Mouse (Mus musculus) intestine, embryonic 16.5 days (tissue): ENCODE results near the gene Hdgfl2. TPM values are rescaled to one million over a fixed set of nuclear protein-coding genes. Genes with fewer than 3 reads are reported as not detected.
A peak's percentile ranks its signal among the peaks of the same experiment; 100 is the strongest.

Experiments used
- ATAC-seq: fragments of 200-750 bp; cut with Nextera tagmentation; 2 replicates; pipeline ENCODE4 v1.8.0; 2017; ENCODE audit warnings: moderate TSS enrichment, moderate library complexity
- H3K27ac ChIP-seq: fragments of 300-500 bp; sonication (generic); 2 replicates; pipeline ENCODE4 v1.5.1; 2014; ENCODE audit warnings: mild to moderate bottlenecking, low read length
- H3K27me3 ChIP-seq: fragments of 300-500 bp; sonication (generic); replicated peaks from 2 replicates; pipeline ENCODE4 v1.6.1; 2014; ENCODE audit warnings: low read length, control low read depth, mixed read lengths; ENCODE audit not compliant: control insufficient read depth, insufficient read depth
- H3K36me3 ChIP-seq: fragments of 300-500 bp; sonication (generic); 2 replicates; pipeline ENCODE4 v1.6.1; 2014; ENCODE audit warnings: low read length, control low read depth; ENCODE audit not compliant: control insufficient read depth, insufficient read depth
- H3K4me1 ChIP-seq: fragments of 300-500 bp; sonication (generic); 2 replicates; pipeline ENCODE4 v1.6.1; 2014; ENCODE audit warnings: low read length, control low read depth, mixed read lengths; ENCODE audit not compliant: control insufficient read depth, insufficient read depth
- H3K4me2 ChIP-seq: fragments of 300-500 bp; sonication (generic); 2 replicates; pipeline ENCODE4 v1.6.1; 2014; ENCODE audit warnings: low read depth, low read length, control low read depth
- H3K4me3 ChIP-seq: fragments of 300-500 bp; sonication (generic); 2 replicates; pipeline ENCODE4 v1.5.1; 2014; ENCODE audit warnings: mild to moderate bottlenecking, low read length
- H3K9ac ChIP-seq: fragments of 300-500 bp; sonication (generic); 2 replicates; pipeline ENCODE4 v1.6.1; 2014; ENCODE audit warnings: low read depth, low read length
- H3K9me3 ChIP-seq: fragments of 300-500 bp; sonication (generic); 2 replicates; pipeline ENCODE4 v1.6.1; 2016; ENCODE audit warnings: low read length, control low read depth; ENCODE audit not compliant: control insufficient read depth
- WGBS: fragments of 180-500 bp; shearing (Covaris S2); extraction: QIAGEN DNeasy Blood & Tissue Kit; methylation state at CpG from one replicate; pipeline ENCODE4 v1.1.7; 2014; 5-methylcytosine and 5-hydroxymethylcytosine counted together
- polyA plus RNA-seq: library from polyadenylated mRNA; unstranded; fragments of >200 nt; fragmentation: Nextera tagmentation; extraction: Ambion mirVana; gene quantifications from 2 replicates; pipeline ENCODE4 v1.2.1, GENCODE M21; 2015

Hdgfl2 gene
- polyA plus RNA-seq = 69.3 and 75.0 TPM in 2 replicates

DNA sequence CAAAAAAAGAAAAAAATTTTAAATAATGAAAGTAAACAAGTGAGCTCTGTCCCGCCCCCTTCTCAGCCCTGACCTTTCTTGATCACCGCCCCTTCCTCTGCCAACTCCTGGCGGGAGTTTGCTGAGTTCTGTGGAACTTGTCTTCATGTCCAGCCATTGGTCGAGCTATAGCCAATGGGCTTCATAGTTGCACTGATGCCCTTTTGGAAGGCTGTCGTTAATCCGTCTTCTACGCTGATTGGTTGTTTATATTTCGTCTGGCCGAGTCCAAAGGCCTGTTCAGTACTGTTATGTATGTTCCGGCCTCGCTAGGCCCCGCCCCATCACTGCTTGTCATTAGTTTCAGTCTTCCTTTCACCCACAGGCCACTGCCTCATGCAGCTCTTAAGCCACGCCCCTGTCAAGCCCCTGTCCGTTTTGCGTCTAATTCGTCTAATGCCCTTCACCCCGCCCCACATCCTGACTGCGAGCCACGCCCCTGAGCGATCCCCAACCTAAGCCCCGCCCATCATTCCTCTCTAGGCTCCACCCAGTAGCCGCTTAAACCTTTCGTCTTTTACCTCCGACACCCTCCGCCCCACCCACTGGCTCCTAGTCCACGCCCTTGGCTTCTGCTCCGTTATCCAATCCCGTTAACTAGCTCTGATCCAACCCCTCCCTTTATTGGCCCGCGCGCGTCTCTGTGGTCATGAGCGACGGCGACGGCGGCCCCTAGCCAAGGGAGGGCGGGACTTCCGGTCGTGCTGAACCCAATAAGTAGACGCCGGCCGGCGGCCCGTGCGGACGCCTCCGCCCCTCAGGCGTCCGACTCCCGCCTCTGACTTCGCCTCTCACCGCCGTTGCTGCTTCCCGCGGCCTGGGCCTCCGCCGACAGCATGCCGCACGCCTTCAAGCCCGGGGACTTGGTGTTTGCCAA lies at the start of gene Hdgfl2:
Gene Hdgfl2 (plus strand): TSS at position 755 of the 916 bp plus-strand sequence.
- Histone ChIP-seq H3K4me3 (peak within 1 kb of the TSS; percentile 94), H3K36me3 (no peaks in the 10 kb centered on the region; the same call in 1 of the 2 replicates), H3K4me2 (peak within 1 kb of the TSS; percentile 96), H3K27me3 (no peaks in the 10 kb centered on the region), H3K9me3 (no peaks in the 10 kb centered on the region), H3K9ac (peak within 1 kb of the TSS; percentile 87), H3K4me1 (peaks cover 20% of the 10 kb centered on the region), H3K27ac (peak within 1 kb of the TSS; percentile 73)
- ATAC-seq = peak; percentile 95
- under 1% methylated on average over 57 of the region's 61 CpGs for WGBS

DNA sequence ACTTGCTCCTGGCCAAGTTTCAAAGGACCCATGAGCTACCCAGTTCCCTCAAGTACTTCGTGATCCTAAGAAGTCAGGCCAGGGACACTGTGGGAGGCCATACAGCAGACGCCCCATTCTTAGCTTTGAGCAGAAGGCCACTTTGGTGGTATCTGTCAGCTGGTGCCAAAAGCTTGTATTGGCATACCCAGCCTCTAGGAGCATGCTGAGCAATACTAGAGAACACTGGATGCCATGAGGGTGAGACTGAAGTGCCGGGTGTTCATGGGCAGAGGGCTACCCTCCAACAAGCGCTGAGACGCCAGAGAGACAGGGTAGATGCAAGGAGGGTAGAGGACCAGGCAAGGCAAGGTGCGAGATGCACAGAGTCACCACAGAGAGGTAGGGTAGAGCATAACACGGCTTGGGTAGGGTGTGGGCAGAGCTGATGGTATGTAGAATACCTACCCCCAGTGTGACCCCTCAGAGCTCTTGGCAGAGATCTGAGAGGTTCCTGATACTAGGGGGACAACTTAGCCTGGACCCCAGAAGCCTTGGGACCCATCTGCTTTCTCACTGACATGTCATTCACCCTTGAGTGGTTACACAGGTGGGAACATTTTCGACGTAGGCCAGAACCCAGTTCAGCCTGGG lies 49.1 kb upstream of the Hdgfl2 start:
- 89% methylated on average over 9 of the region's 9 CpGs for WGBS
- H3K27ac ChIP-seq = no peak overlapping the region

DNA sequence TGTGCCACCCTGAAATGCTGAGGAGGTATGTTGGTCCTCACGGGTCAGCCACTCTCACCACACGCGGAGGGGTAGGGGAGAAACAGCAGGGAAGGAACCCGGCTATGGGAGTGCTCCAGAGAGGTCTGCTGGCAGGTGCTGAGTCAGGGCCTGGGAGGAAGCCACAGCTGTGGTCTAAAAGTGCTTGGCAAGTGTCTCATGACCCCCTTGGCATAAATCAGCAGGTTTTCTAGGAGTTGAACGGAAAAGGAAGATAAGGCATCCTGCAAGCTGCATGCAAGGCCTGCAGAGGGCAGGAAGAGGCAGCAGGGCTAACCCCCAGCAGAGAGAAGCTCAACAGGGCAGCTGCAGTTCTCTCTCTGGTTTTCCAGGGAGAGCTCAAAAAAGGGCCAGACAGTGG lies 48.5 kb upstream of the Hdgfl2 start:
- H3K27me3 ChIP-seq = no peaks in the 10 kb centered on the region
- H3K4me3 ChIP-seq = no peak overlapping the region
- no peak for ATAC-seq
- peaks cover 35% of the 10 kb centered on the region for H3K4me1 ChIP-seq
- H3K36me3 ChIP-seq = peaks cover 4% of the 10 kb centered on the region; the same call in 1 of the 2 replicates
- H3K9ac ChIP-seq = no peak overlapping the region
- no peaks in the 10 kb centered on the region for H3K9me3 ChIP-seq
- H3K27ac ChIP-seq = no peak overlapping the region
- no peak overlapping the region for H3K4me2 ChIP-seq
- 60% methylated on average over 5 of the region's 5 CpGs for WGBS

More for the DNA sequence above, 49.1 kb upstream of the Hdgfl2 start:
- H3K9me3 ChIP-seq = no peaks in the 10 kb centered on the region
- H3K4me1 ChIP-seq = peaks cover 34% of the 10 kb centered on the region
- peaks cover 4% of the 10 kb centered on the region; the same call in 1 of the 2 replicates for H3K36me3 ChIP-seq
- no peak for ATAC-seq
- H3K4me3 ChIP-seq = no peak overlapping the region
- no peaks in the 10 kb centered on the region for H3K27me3 ChIP-seq
- H3K4me2 ChIP-seq = no peak overlapping the region
- no peak overlapping the region for H3K9ac ChIP-seq

DNA sequence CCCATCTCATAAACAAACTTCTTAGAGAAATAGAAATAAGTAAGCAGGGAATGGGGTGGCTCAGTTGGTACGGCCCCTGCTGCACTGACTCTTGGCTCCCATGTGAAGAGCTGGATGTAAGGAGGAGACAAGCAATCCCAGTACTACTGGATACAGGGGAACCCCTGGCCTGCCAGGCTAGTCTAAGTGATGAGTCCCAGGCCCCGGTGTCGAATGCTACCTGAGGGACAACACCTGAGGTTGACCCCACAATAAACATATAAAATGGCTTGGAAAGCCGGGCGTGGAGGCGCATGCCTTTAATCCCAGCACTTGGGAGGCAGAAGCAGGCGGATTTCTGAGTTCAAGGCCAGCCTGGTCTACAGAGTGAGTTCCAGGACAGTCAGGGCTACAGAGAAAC lies 48.0 kb upstream of the Hdgfl2 start:
- Histone ChIP-seq H3K27me3 (no peaks in the 10 kb centered on the region), H3K9me3 (no peaks in the 10 kb centered on the region), H3K4me1 (peaks cover 35% of the 10 kb centered on the region), H3K27ac (no peak overlapping the region), H3K9ac (no peak overlapping the region), H3K36me3 (peaks cover 4% of the 10 kb centered on the region; the same call in 1 of the 2 replicates), H3K4me2 (no peak overlapping the region), H3K4me3 (no peak overlapping the region)
- 86% methylated on average over 7 of the region's 7 CpGs for WGBS
- no peak for ATAC-seq

DNA sequence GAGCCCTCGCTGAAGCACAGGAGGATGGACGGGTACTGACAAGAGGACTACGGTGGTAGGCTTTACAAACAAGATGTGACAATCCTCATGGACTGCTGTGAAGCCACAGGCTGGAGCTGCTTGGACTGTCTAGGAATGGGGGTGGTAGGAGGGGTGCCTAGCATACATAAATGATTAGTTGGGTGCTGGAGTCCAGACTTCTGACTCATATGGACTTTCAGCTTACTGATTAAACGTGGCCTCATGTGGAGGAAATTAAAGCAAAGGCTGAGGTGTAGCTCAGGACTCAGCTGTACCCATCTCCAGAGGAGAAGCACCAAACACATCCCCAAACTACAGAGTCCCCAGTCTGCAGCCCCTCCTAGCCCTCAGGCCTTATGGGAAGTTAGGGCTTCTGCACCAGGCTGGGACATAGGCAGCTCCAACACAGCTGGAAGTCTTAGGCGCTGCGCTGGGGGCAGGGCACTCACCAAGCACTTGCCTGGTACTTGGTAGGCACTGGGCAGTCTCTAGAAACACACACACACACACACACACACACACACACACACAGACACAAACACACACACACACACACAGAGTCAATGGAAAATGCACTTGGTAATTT lies 47.2 kb upstream of the Hdgfl2 start:
- Histone ChIP-seq H3K27me3 (no peaks in the 10 kb centered on the region), H3K4me3 (no peak overlapping the region), H3K27ac (peak overlapping the region; percentile 81), H3K9ac (0 out of 2 replicates have a peak overlapping the region, but pooled peaks have one; percentile 34), H3K4me2 (peak overlapping the region; percentile 23; the same call in 1 of the 2 replicates), H3K4me1 (peaks cover 35% of the 10 kb centered on the region), H3K36me3 (peaks cover 4% of the 10 kb centered on the region; the same call in 1 of the 2 replicates), H3K9me3 (no peaks in the 10 kb centered on the region)
- peak; percentile 60 for ATAC-seq
- 65% methylated on average over 6 of the region's 6 CpGs for WGBS

DNA sequence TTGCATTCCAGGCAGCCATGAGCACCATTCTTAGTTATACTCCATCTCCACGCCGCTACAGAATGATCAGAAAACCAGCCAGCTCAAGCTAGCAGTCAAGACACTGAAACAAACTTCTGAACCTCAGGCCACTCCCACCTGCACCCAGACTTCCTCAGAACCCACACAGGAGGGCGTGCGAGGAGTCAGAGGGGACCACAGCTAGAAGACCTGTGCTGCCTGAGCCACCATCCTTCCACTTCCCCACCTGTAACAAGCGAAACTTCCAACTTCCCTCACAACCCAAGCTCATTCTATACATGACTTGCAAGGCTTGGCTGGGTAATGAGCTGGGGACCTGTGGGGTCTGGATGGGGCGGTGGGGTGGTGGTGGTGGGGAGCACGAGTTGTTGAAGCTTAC lies 46.6 kb upstream of the Hdgfl2 start:
- Histone ChIP-seq H3K9ac (peak overlapping the region; percentile 36), H3K36me3 (peaks cover 4% of the 10 kb centered on the region; the same call in 1 of the 2 replicates), H3K4me3 (no peak overlapping the region), H3K27ac (peak overlapping the region; percentile 81), H3K9me3 (no peaks in the 10 kb centered on the region), H3K4me2 (0 out of 2 replicates have a peak overlapping the region, but pooled peaks have one; percentile 23), H3K27me3 (no peaks in the 10 kb centered on the region), H3K4me1 (peaks cover 36% of the 10 kb centered on the region)
- 71% methylated on average over 7 of the region's 7 CpGs for WGBS
- ATAC-seq = no peak

DNA sequence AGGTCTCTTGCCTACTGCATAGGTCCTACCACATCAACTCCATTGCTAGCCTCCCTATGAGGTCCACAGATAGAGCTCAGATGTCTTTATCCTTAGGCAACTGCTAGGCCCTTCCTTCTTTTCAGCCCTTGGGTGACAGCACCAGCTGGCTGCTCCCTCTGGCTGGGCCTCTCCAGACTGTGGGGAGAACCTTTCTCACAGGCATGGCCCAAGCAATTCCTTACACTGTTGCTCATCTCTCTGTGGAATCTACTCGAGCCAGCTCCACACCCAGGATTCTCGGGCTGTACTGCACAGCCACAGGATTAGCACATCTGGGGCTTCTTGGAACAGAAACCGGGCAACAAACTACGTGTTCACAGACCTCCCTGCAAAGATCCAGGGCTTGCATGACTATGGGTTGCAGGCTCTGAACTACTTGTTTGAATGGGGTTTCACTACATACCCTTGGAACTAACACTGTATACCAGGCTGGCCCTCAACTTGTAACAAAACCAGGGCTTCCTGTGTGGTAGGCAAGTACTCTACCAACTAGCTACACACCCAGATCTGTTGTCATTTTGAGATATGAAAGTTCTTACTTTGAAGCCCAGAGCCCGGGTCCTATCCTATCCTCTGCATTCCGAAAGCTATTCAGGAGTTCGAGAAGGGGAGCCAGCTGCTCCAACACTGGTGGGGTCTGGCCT lies 45.3 kb upstream of the Hdgfl2 start:
- Histone ChIP-seq H3K4me2 (0 out of 2 replicates have a peak overlapping the region, but pooled peaks have one; percentile 70), H3K27ac (0 out of 2 replicates have a peak overlapping the region, but pooled peaks have one; percentile 11), H3K4me1 (peaks cover 36% of the 10 kb centered on the region), H3K4me3 (no peak overlapping the region), H3K36me3 (peaks cover 4% of the 10 kb centered on the region; the same call in 1 of the 2 replicates), H3K27me3 (no peaks in the 10 kb centered on the region), H3K9ac (peak overlapping the region; percentile 96), H3K9me3 (no peaks in the 10 kb centered on the region)
- WGBS = 82% methylated on average over 7 of the region's 7 CpGs
- ATAC-seq = no peak

DNA sequence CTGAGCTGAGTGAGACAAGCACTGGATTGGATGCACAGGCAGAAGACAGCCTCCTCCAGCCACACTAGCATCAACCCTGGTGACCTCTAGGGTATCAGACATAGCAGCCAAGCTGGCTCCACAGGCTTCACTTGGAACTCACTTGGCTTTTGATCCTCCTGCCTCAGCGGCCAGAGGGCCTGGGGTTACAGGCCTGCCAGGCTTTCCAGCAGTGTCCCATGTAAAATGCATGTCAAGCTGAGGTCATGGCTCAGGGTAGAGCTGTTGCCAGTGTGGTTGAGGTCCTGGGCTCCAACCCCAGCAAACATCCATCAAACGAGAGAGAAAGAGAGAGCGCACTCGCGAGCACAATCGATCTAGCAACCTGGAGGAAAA lies 44.7 kb upstream of the Hdgfl2 start:
- 85% methylated on average over 6 of the region's 6 CpGs for whole genome bisulfite sequencing
- H3K4me1 ChIP-seq = peaks cover 36% of the 10 kb centered on the region
- H3K9me3 ChIP-seq = no peaks in the 10 kb centered on the region
- no peak for ATAC-seq
- peak overlapping the region; percentile 94; the same call in 1 of the 2 replicates for H3K4me3 ChIP-seq
- H3K4me2 ChIP-seq = peak overlapping the region; percentile 70
- H3K36me3 ChIP-seq = peaks cover 4% of the 10 kb centered on the region; the same call in 1 of the 2 replicates
- peak overlapping the region; percentile 96 for H3K9ac ChIP-seq
- H3K27me3 ChIP-seq = no peaks in the 10 kb centered on the region
- 0 out of 2 replicates have a peak overlapping the region, but pooled peaks have one; percentile 11 for H3K27ac ChIP-seq
